Mouse (Mus musculus) WW6 (cell line): ENCODE results near the gene Acod1.

Experiments used
- DNase-seq: peaks from one replicate; pipeline ENCODE4 v3.0.0-alpha.2; 2013; ENCODE audit warnings: low read depth, low spot score

Acod1 gene

GRCm38 (mm10) chr14:103102246-103102645 lies 55.5 kb downstream of the Acod1 start:
- no peak for DNase-seq

DNA sequence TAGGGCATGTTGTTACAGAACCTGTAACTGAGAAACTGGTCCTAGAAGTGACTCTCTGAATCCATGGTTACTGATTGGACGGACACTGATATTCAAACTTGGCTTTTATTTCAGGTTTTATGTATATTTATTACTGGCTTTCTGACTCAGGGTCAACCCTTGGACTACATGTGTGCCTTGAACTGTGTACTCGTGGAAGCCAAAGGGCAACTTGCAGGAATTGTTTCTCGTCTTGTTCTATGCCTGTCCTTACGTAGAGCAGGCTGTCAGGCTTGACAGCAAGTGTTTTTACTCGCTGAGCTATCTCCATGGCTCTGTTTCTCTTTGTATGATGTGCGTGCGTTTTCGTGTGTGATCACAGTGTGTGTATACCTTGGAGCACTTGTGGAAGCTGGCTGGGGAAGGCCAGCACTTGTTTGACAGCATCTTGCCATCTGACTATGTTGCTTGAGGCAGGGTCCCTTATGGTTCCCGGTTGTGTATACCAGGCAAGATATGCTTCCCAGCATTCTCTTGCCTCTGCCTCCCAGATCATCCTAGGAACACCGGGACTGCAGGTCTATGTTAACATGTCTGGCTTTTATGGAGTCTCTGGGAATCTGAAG lies 56.1 kb downstream of the Acod1 start:
- DNase-seq: no peak
